Mouse (Mus musculus) liver, embryonic 12.5 days (tissue): ENCODE results near the gene 3110001I22Rik. TPM values are rescaled to one million over a fixed set of nuclear protein-coding genes. Genes with fewer than 3 reads are reported as not detected.
"Not testable (repeated sequence)": the region's sequence is repeated elsewhere in the genome, so short reads cannot be mapped to it uniquely, and the experiment has no call there.

Source experiments
- ATAC-seq: fragments of 200-750 bp; cut with Nextera tagmentation; 2 replicates; pipeline ENCODE4 v1.8.0; 2017; ENCODE audit warnings: moderate number of reproducible peaks, mild to moderate bottlenecking, moderate library complexity
- H3K27ac ChIP-seq: fragments of 300-500 bp; sonication (generic); 2 replicates; pipeline ENCODE4 v1.5.1; 2016; ENCODE audit warnings: mild to moderate bottlenecking
- H3K27me3 ChIP-seq: fragments of 300-500 bp; sonication (generic); replicated peaks from 2 replicates; pipeline ENCODE4 v1.6.1; 2016; ENCODE audit warnings: mild to moderate bottlenecking, moderate library complexity
- H3K36me3 ChIP-seq: fragments of 300-500 bp; sonication (generic); 2 replicates; pipeline ENCODE4 v1.6.1; 2016; ENCODE audit warnings: mild to moderate bottlenecking, moderate library complexity
- H3K4me1 ChIP-seq: fragments of 300-500 bp; sonication (generic); 2 replicates; pipeline ENCODE4 v1.6.1; 2016
- H3K4me2 ChIP-seq: fragments of 300-500 bp; sonication (generic); 2 replicates; pipeline ENCODE4 v1.6.1; 2016; ENCODE audit warnings: mild to moderate bottlenecking, moderate library complexity
- H3K4me3 ChIP-seq: fragments of 300-500 bp; sonication (generic); 2 replicates; pipeline ENCODE4 v1.5.1; 2016; ENCODE audit warnings: mild to moderate bottlenecking, moderate library complexity
- H3K9ac ChIP-seq: fragments of 300-500 bp; sonication (generic); 2 replicates; pipeline ENCODE4 v1.6.1; 2016; ENCODE audit warnings: mild to moderate bottlenecking, moderate library complexity
- H3K9me3 ChIP-seq: fragments of 300-500 bp; sonication (generic); replicated peaks from 2 replicates; pipeline ENCODE4 v1.6.1; 2016; ENCODE audit warnings: mild to moderate bottlenecking, moderate library complexity
- WGBS: fragments of 180-500 bp; shearing (Covaris S2); methylation state at CpG from one replicate; pipeline ENCODE4 v1.1.7; 2016; ENCODE audit not compliant: insufficient replicate concordance; 5-methylcytosine and 5-hydroxymethylcytosine counted together
- polyA plus RNA-seq: library from polyadenylated mRNA; unstranded; fragments of >200 nt; fragmentation: Nextera tagmentation; extraction: Ambion mirVana; gene quantifications from 2 replicates; pipeline ENCODE4 v1.2.1, GENCODE M21; 2016

The 3110001I22Rik gene
- 3.5 TPM in 2 replicates for polyA plus RNA-seq

DNA sequence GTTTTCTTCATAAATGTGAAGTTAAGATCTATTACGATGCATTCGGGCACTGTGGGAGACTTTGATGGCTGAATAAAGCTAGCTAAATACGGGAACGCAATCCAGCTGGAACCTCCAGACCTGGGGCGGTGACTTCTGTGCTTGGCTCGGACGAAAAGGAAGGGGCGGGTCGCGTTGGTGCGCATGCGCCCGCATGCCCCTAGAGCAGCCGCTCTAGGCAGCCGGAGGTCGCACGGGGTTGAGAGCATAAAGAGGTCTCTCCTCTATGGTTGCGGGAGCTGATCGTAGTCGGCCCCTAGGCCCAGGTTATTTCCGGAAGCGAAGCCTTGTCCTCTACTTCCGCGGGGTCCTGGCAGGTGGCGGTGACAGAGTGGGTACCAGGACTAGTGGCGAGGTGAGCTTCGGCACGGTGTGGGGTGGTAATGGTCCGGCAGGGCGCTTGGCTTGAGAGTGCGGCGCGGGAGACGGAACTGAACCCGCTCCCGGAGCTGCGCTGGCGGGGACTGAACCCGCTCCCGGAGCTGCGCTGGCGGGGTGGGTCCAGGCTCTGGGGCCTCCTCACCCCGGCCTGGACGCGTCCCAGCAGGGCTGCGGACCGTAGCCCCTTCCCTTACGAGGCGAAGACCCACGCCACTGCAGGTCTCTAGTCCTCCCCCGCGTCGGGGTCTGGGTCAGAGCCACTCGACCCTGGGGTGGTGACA, at the start of gene 3110001I22Rik, which contains the start of gene Bfar:
Gene 3110001I22Rik (plus strand): TSS at position 245 of the 701 bp plus-strand sequence.
Gene Bfar (plus strand): TSS at position 174 of the 701 bp plus-strand sequence.
- peaks cover 43% of the 10 kb centered on the region for H3K4me1 ChIP-seq
- H3K4me3 ChIP-seq: peak within 1 kb of the TSS; percentile 85
- H3K9ac ChIP-seq: peak within 1 kb of the TSS; percentile 80
- no peaks in the 10 kb centered on the region for H3K27me3 ChIP-seq
- peak within 1 kb of the TSS; percentile 83 for H3K27ac ChIP-seq
- ATAC-seq: peak; percentile 83
- H3K9me3 ChIP-seq: no peaks in the 10 kb centered on the region
- H3K36me3 ChIP-seq: peaks cover 7% of the 10 kb centered on the region
- WGBS: under 1% methylated on average over 51 of the region's 54 CpGs
- peak within 1 kb of the TSS; percentile 84 for H3K4me2 ChIP-seq

DNA sequence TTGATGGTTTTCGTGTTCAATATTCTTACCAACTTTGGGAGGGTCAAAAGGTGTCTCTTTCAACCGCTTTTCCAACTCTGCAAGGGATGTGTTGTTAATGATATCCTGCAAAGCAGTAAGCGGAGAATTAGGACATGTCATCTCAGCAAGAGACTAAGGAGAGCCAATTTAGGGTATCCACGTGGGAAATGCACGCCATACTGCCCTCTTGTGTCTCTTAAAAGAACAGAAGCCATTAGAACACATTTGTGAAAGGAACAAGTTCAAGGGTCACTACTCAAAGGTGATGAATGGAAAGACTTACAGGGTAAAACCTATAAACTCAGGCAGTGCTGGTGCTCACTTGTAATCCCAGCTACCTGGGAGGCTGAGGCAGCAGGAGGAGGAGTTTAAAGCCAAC, 43.4 kb upstream of the 3110001I22Rik start:
- WGBS: 56% methylated on average over 5 of the region's 5 CpGs
- H3K4me2 ChIP-seq: no peak overlapping the region

DNA sequence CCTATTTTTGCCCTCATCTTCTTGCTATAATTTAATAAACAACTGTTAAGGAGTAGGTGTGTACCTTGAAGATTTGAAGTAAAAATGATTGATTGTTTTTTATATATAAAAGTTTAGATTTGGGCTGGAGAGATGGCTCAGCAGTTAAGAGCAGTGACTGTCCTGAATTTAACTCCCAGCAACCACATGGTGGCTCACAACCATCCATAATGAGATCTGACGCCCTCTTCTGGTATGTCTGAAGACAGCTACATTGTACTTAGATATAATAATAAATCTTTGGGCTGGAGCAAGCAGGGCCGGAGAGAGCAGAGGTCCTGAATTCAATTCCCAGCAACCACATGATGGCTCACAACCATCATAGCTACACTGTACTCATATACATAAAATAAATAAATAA, 33.5 kb upstream of the 3110001I22Rik start:
- not testable (repeated sequence) for ATAC-seq, H3K4me1 ChIP-seq, H3K27me3 ChIP-seq, H3K9me3 ChIP-seq, H3K4me2 ChIP-seq, H3K27ac ChIP-seq, H3K9ac ChIP-seq, H3K4me3 ChIP-seq
- 55% methylated on average over 2 of the region's 2 CpGs for WGBS
- H3K36me3 ChIP-seq: peaks cover 68% of the 10 kb centered on the region

More for the DNA sequence above, 43.4 kb upstream of the 3110001I22Rik start:
- Histone ChIP-seq H3K4me1 (no peaks in the 10 kb centered on the region), H3K27ac (no peak overlapping the region), H3K9ac (no peak overlapping the region), H3K27me3 (no peaks in the 10 kb centered on the region), H3K36me3 (peaks cover 90% of the 10 kb centered on the region), H3K4me3 (no peak overlapping the region), H3K9me3 (no peaks in the 10 kb centered on the region)
- ATAC-seq: no peak

DNA sequence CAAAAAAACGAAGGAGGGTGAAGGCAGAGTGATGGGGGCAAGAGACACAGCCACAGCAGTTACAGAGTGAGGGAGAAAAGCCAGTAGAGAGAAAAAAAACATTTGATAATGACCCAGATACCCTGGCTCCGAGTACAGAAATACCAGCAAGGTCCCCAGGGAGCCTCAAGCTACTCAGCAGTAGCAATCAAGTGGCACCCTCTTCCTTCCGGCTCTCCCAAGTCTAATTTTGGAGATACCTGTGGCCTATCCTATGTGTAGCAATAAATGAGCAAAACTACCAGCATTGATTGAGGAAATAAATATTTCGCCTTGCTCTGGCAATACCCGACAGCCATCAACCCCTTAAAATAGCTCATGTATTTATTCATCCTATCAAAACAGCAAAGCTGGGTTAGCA, 32.2 kb upstream of the 3110001I22Rik start:
- Histone ChIP-seq H3K36me3 (peaks cover 64% of the 10 kb centered on the region), H3K27ac (no peak overlapping the region), H3K4me1 (no peaks in the 10 kb centered on the region), H3K9ac (no peak overlapping the region), H3K9me3 (no peaks in the 10 kb centered on the region), H3K4me2 (no peak overlapping the region), H3K27me3 (no peaks in the 10 kb centered on the region), H3K4me3 (no peak overlapping the region)
- WGBS: 80% methylated on average over 5 of the region's 5 CpGs
- ATAC-seq: no peak

DNA sequence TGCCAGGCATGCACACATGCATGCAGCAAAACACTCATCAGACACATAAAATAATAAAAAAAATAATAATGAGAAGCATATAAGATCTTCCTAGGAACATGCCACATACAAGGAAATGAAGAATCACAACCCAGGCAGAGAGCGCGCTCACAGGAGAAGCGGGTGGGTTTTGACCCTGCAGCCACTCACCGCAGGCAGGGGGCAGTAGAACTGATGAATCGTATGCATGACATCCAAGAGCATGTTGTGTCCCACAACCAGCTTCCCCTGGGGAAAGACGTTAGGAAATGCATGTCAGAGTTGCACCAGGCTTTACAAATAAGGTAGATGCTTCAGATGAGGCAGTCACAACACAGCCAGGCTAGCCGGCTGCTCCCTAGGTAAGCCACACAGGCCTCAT, 31.7 kb upstream of the 3110001I22Rik start:
- Histone ChIP-seq H3K9ac (no peak overlapping the region), H3K9me3 (no peaks in the 10 kb centered on the region), H3K27me3 (no peaks in the 10 kb centered on the region), H3K4me2 (no peak overlapping the region), H3K36me3 (peaks cover 64% of the 10 kb centered on the region), H3K4me1 (no peaks in the 10 kb centered on the region), H3K4me3 (no peak overlapping the region), H3K27ac (no peak overlapping the region)
- ATAC-seq: no peak
- 82% methylated on average over 7 of the region's 7 CpGs for WGBS

DNA sequence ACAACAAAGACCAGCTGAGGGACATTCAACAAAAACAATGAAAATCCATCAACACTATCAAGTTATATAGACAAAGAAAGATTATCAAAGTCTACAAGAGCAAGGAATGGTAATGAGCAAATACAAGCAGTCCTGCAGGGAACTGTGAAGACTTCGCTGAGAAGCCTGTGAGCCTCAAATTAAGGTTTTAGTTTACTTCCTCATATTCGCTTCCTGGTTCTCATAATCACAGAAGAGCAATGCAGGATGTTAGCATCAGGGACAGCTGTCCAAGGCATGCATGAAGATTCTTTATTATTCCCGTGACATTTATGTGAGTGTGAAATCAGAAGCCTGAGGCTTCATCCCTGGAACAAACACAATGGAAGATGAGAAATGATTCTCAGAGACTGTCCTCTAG, 27.3 kb upstream of the 3110001I22Rik start:
- no peak overlapping the region for H3K4me2 ChIP-seq
- H3K36me3 ChIP-seq: peaks cover 65% of the 10 kb centered on the region
- no peaks in the 10 kb centered on the region for H3K9me3 ChIP-seq
- H3K4me3 ChIP-seq: no peak overlapping the region
- H3K9ac ChIP-seq: no peak overlapping the region
- no peaks in the 10 kb centered on the region for H3K4me1 ChIP-seq
- no peak for ATAC-seq
- H3K27me3 ChIP-seq: no peaks in the 10 kb centered on the region
- H3K27ac ChIP-seq: no peak overlapping the region
- WGBS: 68% methylated on average over 3 of the region's 3 CpGs

DNA sequence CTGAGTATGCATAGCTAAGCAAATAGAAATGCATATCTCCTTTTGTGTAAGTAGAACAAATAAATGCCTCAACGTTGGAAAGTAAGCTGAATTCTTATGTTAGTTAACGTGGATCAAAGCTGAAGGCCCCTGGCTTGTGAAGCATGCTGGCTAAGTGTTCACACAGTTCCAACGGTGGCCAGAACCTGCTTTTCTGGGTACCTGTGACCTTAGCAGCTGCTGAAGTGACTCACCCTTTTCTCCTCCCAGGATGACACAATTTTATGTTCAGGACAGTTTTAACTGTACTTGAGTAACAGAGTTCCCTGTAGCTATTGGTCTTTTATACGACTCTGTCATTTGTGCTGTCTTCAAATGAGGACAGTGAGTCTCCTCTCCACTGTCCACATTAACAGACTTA, 25.8 kb upstream of the 3110001I22Rik start:
- ATAC-seq: no peak
- H3K4me1 ChIP-seq: no peaks in the 10 kb centered on the region
- WGBS: 77% methylated on average over 4 of the region's 4 CpGs
- no peak overlapping the region for H3K9ac ChIP-seq
- no peaks in the 10 kb centered on the region for H3K27me3 ChIP-seq
- no peaks in the 10 kb centered on the region for H3K9me3 ChIP-seq
- no peak overlapping the region for H3K4me3 ChIP-seq
- peaks cover 72% of the 10 kb centered on the region for H3K36me3 ChIP-seq
- no peak overlapping the region for H3K27ac ChIP-seq
- no peak overlapping the region for H3K4me2 ChIP-seq

DNA sequence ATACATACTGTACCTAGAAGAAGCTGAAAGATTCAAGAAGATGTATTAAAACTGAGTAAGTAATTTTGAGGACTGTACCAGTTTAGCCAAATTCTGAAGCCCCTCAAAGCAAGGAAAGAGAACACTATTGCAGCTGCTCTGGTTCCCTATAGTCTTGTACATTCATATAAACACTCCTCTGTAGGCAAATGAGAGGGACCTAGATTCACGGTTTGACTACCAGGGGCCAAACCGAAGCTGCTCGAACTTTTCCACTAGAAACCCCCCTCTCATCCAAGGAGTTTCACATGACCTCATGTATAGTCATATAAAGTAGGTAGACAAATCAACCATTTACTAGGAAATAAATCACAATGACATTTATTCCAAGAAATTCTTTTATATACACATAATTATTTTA, 12.8 kb upstream of the 3110001I22Rik start:
- Histone ChIP-seq H3K27me3 (no peaks in the 10 kb centered on the region), H3K36me3 (peaks cover 88% of the 10 kb centered on the region), H3K4me1 (no peaks in the 10 kb centered on the region), H3K9ac (no peak overlapping the region), H3K4me3 (no peak overlapping the region), H3K4me2 (no peak overlapping the region), H3K9me3 (no peaks in the 10 kb centered on the region), H3K27ac (no peak overlapping the region)
- WGBS: 85% methylated on average over 3 of the region's 3 CpGs
- no peak for ATAC-seq

DNA sequence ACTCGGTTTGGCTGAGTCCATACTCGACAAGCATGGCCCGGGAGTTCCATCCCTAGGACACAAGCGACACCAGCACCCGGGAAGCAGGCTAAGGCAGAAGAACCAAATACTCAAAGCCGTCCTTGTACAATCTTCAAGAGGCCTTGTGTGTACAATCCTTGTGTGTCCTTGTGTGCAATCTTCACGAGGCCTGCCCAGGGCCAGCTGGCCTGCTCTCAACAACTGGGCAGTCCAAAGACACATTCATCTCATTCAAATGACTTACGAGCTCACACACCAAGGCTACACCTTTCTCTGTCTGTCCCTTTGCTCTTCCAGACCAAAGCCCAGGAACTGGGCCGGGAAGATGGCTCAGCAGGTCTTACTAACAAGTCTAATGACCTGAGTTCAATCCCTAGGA, 11.0 kb upstream of the 3110001I22Rik start:
- 82% methylated on average over 9 of the region's 9 CpGs for WGBS

DNA sequence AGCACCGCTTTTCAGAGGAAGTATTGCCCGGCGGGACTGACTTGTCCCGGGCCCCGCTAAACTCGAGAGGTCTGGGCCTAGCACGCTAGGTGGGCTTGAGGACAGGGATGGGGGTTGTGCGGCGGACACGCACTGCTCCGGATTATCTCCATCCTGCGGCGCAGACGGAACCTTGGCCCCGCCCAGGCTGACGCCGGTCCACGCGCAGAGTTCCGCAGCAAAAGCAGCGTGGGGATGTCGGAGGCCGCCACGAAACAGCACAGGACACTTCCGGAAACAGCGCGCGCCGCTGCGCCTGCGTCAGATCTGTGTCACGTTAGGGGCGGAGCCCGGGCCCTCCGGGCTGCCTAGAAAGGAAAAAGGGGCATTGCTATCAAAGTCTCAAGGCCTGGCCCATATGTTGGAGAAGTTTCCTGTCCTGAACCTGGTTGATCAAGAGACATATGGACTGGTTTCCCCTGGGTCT, 3.8 kb upstream of the 3110001I22Rik start, which contains the start of gene Parn:
Gene Parn (minus strand): TSS at position 293 of the 466 bp plus-strand sequence.
- under 1% methylated on average over 35 of the region's 35 CpGs for WGBS
- H3K4me2 ChIP-seq: peak within 1 kb of the TSS; percentile 88
- H3K9me3 ChIP-seq: no peaks in the 10 kb centered on the region
- peaks cover 33% of the 10 kb centered on the region for H3K36me3 ChIP-seq
- H3K9ac ChIP-seq: peak within 1 kb of the TSS; percentile 82
- peaks cover 41% of the 10 kb centered on the region for H3K4me1 ChIP-seq
- ATAC-seq: peak; percentile 82
- H3K27ac ChIP-seq: peak within 1 kb of the TSS; percentile 85
- peak within 1 kb of the TSS; percentile 86 for H3K4me3 ChIP-seq
- H3K27me3 ChIP-seq: no peaks in the 10 kb centered on the region

More for the DNA sequence above, 11.0 kb upstream of the 3110001I22Rik start:
- Histone ChIP-seq H3K9me3 (no peaks in the 10 kb centered on the region), H3K27me3 (no peaks in the 10 kb centered on the region), H3K9ac (no peak overlapping the region), H3K4me1 (no peaks in the 10 kb centered on the region), H3K4me2 (no peak overlapping the region), H3K36me3 (peaks cover 88% of the 10 kb centered on the region), H3K27ac (no peak overlapping the region), H3K4me3 (no peak overlapping the region)
- no peak for ATAC-seq

DNA sequence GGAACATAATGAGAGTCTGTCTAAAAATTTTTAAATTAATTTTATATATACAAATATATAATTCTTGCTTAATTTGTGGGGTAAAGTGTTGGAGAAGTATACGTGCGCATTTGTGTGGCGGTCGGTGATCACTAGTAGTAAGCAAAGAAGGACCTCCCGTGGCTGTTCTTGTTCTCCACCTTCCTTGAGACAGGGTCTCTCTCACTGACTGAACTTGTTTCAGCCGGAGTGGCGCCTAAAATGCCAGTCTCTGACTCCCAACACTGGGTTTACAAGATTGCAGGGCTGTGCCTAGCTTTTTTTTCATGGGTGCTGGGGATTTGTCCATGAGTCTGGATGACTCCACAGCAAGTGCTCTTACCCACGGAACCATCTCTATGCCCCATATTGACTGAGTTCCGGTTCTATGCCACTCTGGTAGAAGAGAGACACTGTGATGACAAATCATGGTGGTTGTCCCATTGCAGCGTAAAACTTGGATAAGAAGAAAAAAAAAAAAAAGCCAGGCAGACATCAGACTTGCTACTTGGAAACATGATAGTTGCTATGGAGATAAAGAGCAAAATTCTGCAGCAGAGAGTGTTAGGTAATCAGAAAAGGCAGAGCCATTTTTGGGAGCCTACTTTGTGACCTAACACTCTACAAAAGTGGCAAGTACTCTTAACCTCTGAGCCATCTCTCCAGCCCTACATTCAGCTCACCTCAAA, 3.2 kb upstream of the 3110001I22Rik start:
- WGBS: 57% methylated on average over 10 of the region's 10 CpGs
- Histone ChIP-seq H3K4me2 (peak overlapping the region; percentile 88), H3K9me3 (no peaks in the 10 kb centered on the region), H3K9ac (peak overlapping the region; percentile 82), H3K4me3 (peak overlapping the region; percentile 86), H3K4me1 (peaks cover 47% of the 10 kb centered on the region), H3K27me3 (no peaks in the 10 kb centered on the region), H3K27ac (peak overlapping the region; percentile 85), H3K36me3 (peaks cover 27% of the 10 kb centered on the region)
- ATAC-seq: no peak

DNA sequence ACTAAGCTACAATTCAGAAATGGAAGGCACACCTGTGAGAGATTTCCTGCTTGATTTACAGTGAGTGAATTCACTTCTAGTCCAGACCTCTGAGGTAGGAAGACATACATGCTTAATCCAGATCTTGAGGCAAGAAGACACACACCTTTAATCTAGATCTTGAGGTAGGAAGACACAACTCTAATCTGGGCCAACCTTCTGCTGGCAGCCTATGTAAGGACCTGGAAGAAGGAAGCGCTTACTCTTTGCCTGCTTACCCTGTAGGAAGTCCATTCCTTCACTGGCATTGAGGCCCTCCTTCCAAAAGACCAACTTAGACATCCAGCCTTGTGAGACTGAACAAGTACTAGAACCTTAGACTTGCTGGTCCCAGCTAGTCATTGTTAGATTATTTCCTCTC, 2.4 kb upstream of the 3110001I22Rik start:
- WGBS: 82% methylated on average over 1 of the region's 1 CpGs
- Histone ChIP-seq H3K9me3 (no peaks in the 10 kb centered on the region), H3K36me3 (peaks cover 21% of the 10 kb centered on the region), H3K4me3 (no peak overlapping the region), H3K4me1 (peaks cover 50% of the 10 kb centered on the region), H3K27me3 (no peaks in the 10 kb centered on the region), H3K4me2 (no peak overlapping the region), H3K27ac (peak overlapping the region; percentile 85; the same call in 1 of the 2 replicates), H3K9ac (no peak overlapping the region)
- ATAC-seq: no peak
